Mouse (Mus musculus) heart, embryonic 10.5 days (tissue): ENCODE measurements at regions not wholly inside any gene's neighbourhood (a gene's known extent, or its start where the extent isn't known, plus 50 kb on each side); places are given as distances from the start of the nearest gene placed in this dataset.

Experiments
- DNase-seq: peaks from one replicate; pipeline ENCODE4 v3.0.0-alpha.2; 2017; ENCODE audit warnings: low spot score
- H3K27ac ChIP-seq: fragments of 300-500 bp; sonication (generic); 2 replicates; pipeline ENCODE4 v1.5.1; 2016; ENCODE audit warnings: mild to moderate bottlenecking
- H3K27me3 ChIP-seq: fragments of 300-500 bp; sonication (generic); 2 replicates; pipeline ENCODE4 v1.6.1; 2016; ENCODE audit warnings: mild to moderate bottlenecking; ENCODE audit not compliant: poor library complexity, insufficient read depth, severe bottlenecking
- H3K36me3 ChIP-seq: fragments of 300-500 bp; sonication (generic); 2 replicates; pipeline ENCODE4 v1.6.1; 2016; ENCODE audit warnings: mild to moderate bottlenecking, moderate library complexity
- H3K4me1 ChIP-seq: fragments of 300-500 bp; sonication (generic); 2 replicates; pipeline ENCODE4 v1.6.1; 2016; ENCODE audit warnings: mild to moderate bottlenecking
- H3K4me3 ChIP-seq: fragments of 300-500 bp; sonication (generic); 2 replicates; pipeline ENCODE4 v1.5.1; 2016; ENCODE audit warnings: mild to moderate bottlenecking, moderate library complexity
- H3K9me3 ChIP-seq: fragments of 300-500 bp; sonication (generic); 2 replicates; pipeline ENCODE4 v1.6.1; 2016; ENCODE audit warnings: mild to moderate bottlenecking, moderate library complexity
- WGBS: fragments of 180-500 bp; shearing (Covaris S2); methylation state at CpG from one replicate; pipeline ENCODE4 v1.1.7; 2016; 5-methylcytosine and 5-hydroxymethylcytosine counted together

- DNase-seq, result no peak
- Histone ChIP-seq H3K9me3 (no peaks in the 10 kb centered on the region), H3K36me3 (no peaks in the 10 kb centered on the region), H3K4me3 (no peak overlapping the region), H3K27me3 (no peaks in the 10 kb centered on the region), H3K27ac (no peak overlapping the region), H3K4me1 (no peaks in the 10 kb centered on the region)
- WGBS, result 46% methylated on average over 2 of the region's 2 CpGs
These were observed 489.8 kb downstream of the Ccdc50 start for GRCm38 (mm10) chr16:27878499-27878898.

- WGBS, result 44% methylated on average over 3 of the region's 3 CpGs
- DNase-seq, result no peak
- Histone ChIP-seq H3K27ac (no peak overlapping the region), H3K4me1 (no peaks in the 10 kb centered on the region), H3K9me3 (no peaks in the 10 kb centered on the region), H3K27me3 (no peaks in the 10 kb centered on the region), H3K4me3 (no peak overlapping the region), H3K36me3 (no peaks in the 10 kb centered on the region)
These were observed 490.3 kb downstream of the Ccdc50 start for GRCm38 (mm10) chr16:27878950-27879349.

- Histone ChIP-seq H3K4me3 (no peak overlapping the region), H3K9me3 (no peaks in the 10 kb centered on the region), H3K27ac (no peak overlapping the region), H3K36me3 (no peaks in the 10 kb centered on the region), H3K27me3 (no peaks in the 10 kb centered on the region), H3K4me1 (no peaks in the 10 kb centered on the region)
- DNase-seq, result no peak
- WGBS, result 43% methylated on average over 2 of the region's 2 CpGs
These were observed 495.7 kb downstream of the Ccdc50 start for GRCm38 (mm10) chr16:27884363-27884762.

- no peak for DNase-seq
- Histone ChIP-seq H3K36me3 (no peaks in the 10 kb centered on the region), H3K4me1 (no peaks in the 10 kb centered on the region), H3K27ac (no peak overlapping the region), H3K4me3 (no peak overlapping the region), H3K27me3 (no peaks in the 10 kb centered on the region), H3K9me3 (no peaks in the 10 kb centered on the region)
- 17% methylated on average over 2 of the region's 2 CpGs for WGBS
These were observed 517.4 kb downstream of the Ccdc50 start for GRCm38 (mm10) chr16:27906036-27906435.

- DNase-seq, result no peak
- Histone ChIP-seq H3K36me3 (no peaks in the 10 kb centered on the region), H3K27ac (no peak overlapping the region), H3K4me1 (no peaks in the 10 kb centered on the region), H3K4me3 (no peak overlapping the region), H3K9me3 (no peaks in the 10 kb centered on the region), H3K27me3 (no peaks in the 10 kb centered on the region)
- 94% methylated on average over 1 of the region's 1 CpGs for WGBS
These were observed 526.8 kb downstream of the Ccdc50 start for GRCm38 (mm10) chr16:27915422-27915821.

GRCm38 (mm10) chr16:27925528-27926360, 537.1 kb downstream of the Ccdc50 start:
- H3K9me3 ChIP-seq, result no peaks in the 10 kb centered on the region
- H3K27me3 ChIP-seq, result no peaks in the 10 kb centered on the region
- no peak overlapping the region for H3K4me3 ChIP-seq
- H3K36me3 ChIP-seq, result no peaks in the 10 kb centered on the region
- 41% methylated on average over 7 of the region's 7 CpGs for WGBS
- H3K4me1 ChIP-seq, result no peaks in the 10 kb centered on the region
- H3K27ac ChIP-seq, result no peak overlapping the region
- no peak for DNase-seq

GRCm38 (mm10) chr16:27926361-27926651, 537.6 kb downstream of the Ccdc50 start:
- no peaks in the 10 kb centered on the region for H3K27me3 ChIP-seq
- no peak overlapping the region for H3K4me3 ChIP-seq
- WGBS, result 49% methylated on average over 1 of the region's 1 CpGs
- no peak for DNase-seq
- H3K36me3 ChIP-seq, result no peaks in the 10 kb centered on the region
- no peak overlapping the region for H3K27ac ChIP-seq
- no peaks in the 10 kb centered on the region for H3K9me3 ChIP-seq
- H3K4me1 ChIP-seq, result no peaks in the 10 kb centered on the region

GRCm38 (mm10) chr16:27949291-27949690, 560.6 kb downstream of the Ccdc50 start:
- H3K36me3 ChIP-seq, result no peaks in the 10 kb centered on the region
- H3K4me3 ChIP-seq, result no peak overlapping the region
- 82% methylated on average over 3 of the region's 3 CpGs for WGBS
- H3K27me3 ChIP-seq, result no peaks in the 10 kb centered on the region
- H3K27ac ChIP-seq, result no peak overlapping the region
- no peaks in the 10 kb centered on the region for H3K9me3 ChIP-seq
- no peaks in the 10 kb centered on the region for H3K4me1 ChIP-seq
- no peak for DNase-seq

GRCm38 (mm10) chr16:27949811-27950210, 561.1 kb downstream of the Ccdc50 start:
- WGBS, result 25% methylated on average over 3 of the region's 3 CpGs
- no peak overlapping the region for H3K4me3 ChIP-seq
- H3K4me1 ChIP-seq, result no peaks in the 10 kb centered on the region
- no peaks in the 10 kb centered on the region for H3K36me3 ChIP-seq
- no peaks in the 10 kb centered on the region for H3K9me3 ChIP-seq
- DNase-seq, result no peak
- H3K27ac ChIP-seq, result no peak overlapping the region
- no peaks in the 10 kb centered on the region for H3K27me3 ChIP-seq

GRCm38 (mm10) chr16:27962811-27963210, 574.1 kb downstream of the Ccdc50 start:
- H3K27me3 ChIP-seq, result no peaks in the 10 kb centered on the region
- no peak overlapping the region for H3K4me3 ChIP-seq
- H3K27ac ChIP-seq, result no peak overlapping the region
- no peak for DNase-seq
- H3K4me1 ChIP-seq, result no peaks in the 10 kb centered on the region
- H3K36me3 ChIP-seq, result no peaks in the 10 kb centered on the region
- H3K9me3 ChIP-seq, result no peaks in the 10 kb centered on the region
- WGBS, result 81% methylated on average over 2 of the region's 2 CpGs

GRCm38 (mm10) chr16:27978730-27979440, 590.2 kb downstream of the Ccdc50 start:
- 83% methylated on average over 4 of the region's 4 CpGs for WGBS
- Histone ChIP-seq H3K36me3 (no peaks in the 10 kb centered on the region), H3K27ac (no peak overlapping the region), H3K4me1 (no peaks in the 10 kb centered on the region), H3K9me3 (no peaks in the 10 kb centered on the region), H3K27me3 (no peaks in the 10 kb centered on the region), H3K4me3 (no peak overlapping the region)
- no peak for DNase-seq

GRCm38 (mm10) chr16:28015276-28015897, 626.7 kb downstream of the Ccdc50 start:
- DNase-seq, result no peak
- Histone ChIP-seq H3K27me3 (no peaks in the 10 kb centered on the region), H3K4me3 (no peak overlapping the region), H3K27ac (no peak overlapping the region), H3K9me3 (no peaks in the 10 kb centered on the region), H3K36me3 (no peaks in the 10 kb centered on the region), H3K4me1 (no peaks in the 10 kb centered on the region)
- WGBS, result 63% methylated on average over 6 of the region's 6 CpGs

- Histone ChIP-seq H3K4me1 (no peaks in the 10 kb centered on the region), H3K4me3 (no peak overlapping the region), H3K9me3 (no peaks in the 10 kb centered on the region), H3K27me3 (no peaks in the 10 kb centered on the region), H3K27ac (no peak overlapping the region), H3K36me3 (no peaks in the 10 kb centered on the region)
- no peak for DNase-seq
These were observed 629.6 kb downstream of the Ccdc50 start for GRCm38 (mm10) chr16:28018311-28018710.
